In genomic region chr6:142788042-142788987, GRCm38 (mm10) we compare ENCODE assay signal across 11 mouse cellular contexts. TPM values are rescaled to one million over a fixed set of nuclear protein-coding genes. Genes with fewer than 3 reads are reported as not detected.
DNase-seq lines count a peak whose midpoint lies in the region; ATAC-seq and TF ChIP-seq lines count a peak whose summit lies in the region.
"Had no signal": no experiment of that assay in that cellular context is flagged by ENCODE, and none has a peak within 500 bp of the region (broad histone marks: within the 10 kb centered on the region; RNA-seq: fewer than 3 reads in every experiment).

No protein-coding gene starts in this region.

- no peak for ATAC-seq in heart, embryonic 15.5 days (replicated peaks; ENCODE audit: insufficient number of reproducible peaks, insufficient read depth, low FRiP score, low read depth)
- ATAC-seq in erythroid progenitor cell, adult 5-6 weeks (replicated peaks; ENCODE audit: low FRiP score, poor library complexity, severe bottlenecking) = no peak

- no peak for TF ChIP-seq POLR2A in thymus, adult 2 months (IDR thresholded peaks at IDR 0.05; ENCODE audit: control insufficient read depth, extremely low read depth, insufficient read depth, low read length, poor library complexity)

- H3K36me3 ChIP-seq in heart, embryonic 15.5 days = no peaks in the 10 kb centered on the region
- no peaks in the 10 kb centered on the region for H3K36me3 ChIP-seq in thymus, adult 2 months (ENCODE audit: control insufficient read depth, insufficient read depth, low read length)
- H3K36me3 ChIP-seq: liver, embryonic 15.5 days had no signal

- WGBS in heart, embryonic 15.5 days = 44% methylated on average over 18 of the region's 18 CpGs
- WGBS in thymus, adult 2 months = 92% methylated on average over 18 of the region's 18 CpGs

- H3K27ac ChIP-seq in heart, embryonic 15.5 days = no peak overlapping the region
- no peak overlapping the region for H3K27ac ChIP-seq in thymus, adult 2 months (ENCODE audit: control insufficient read depth, insufficient read depth, low read length)
- H3K27ac ChIP-seq: liver, embryonic 15.5 days had no signal

- TF ChIP-seq CTCF in thymus, adult 2 months (IDR thresholded peaks at IDR 0.05; ENCODE audit: borderline replicate concordance, control insufficient read depth, extremely low read depth, insufficient read depth, low read length, poor library complexity) = no peak

- H3K9ac ChIP-seq in heart, embryonic 15.5 days = no peak overlapping the region
- H3K9ac ChIP-seq: liver, embryonic 15.5 days had no signal

- H3K9me3 ChIP-seq in heart, embryonic 15.5 days (replicated peaks) = no peaks in the 10 kb centered on the region
- H3K9me3 ChIP-seq: liver, embryonic 15.5 days had no signal

- DNase-seq in heart, postnatal 25 days (ENCODE audit: low spot score) = no peak
- DNase-seq in thymus, postnatal 4 days = peak; percentile 41
- DNase-seq in thymus, adult 2 months = no peak
- DNase-seq in lung, adult 18-20 months = peak; percentile 44 to 67
- no peak for DNase-seq in spleen, adult 12 weeks (ENCODE audit: low spot score)
- no peak for DNase-seq in layer of hippocampus, adult 11-12 months (ENCODE audit: low spot score)
- DNase-seq: gastrocnemius, postnatal 14 days had no signal

- H3K27me3 ChIP-seq in heart, embryonic 15.5 days = no peaks in the 10 kb centered on the region
- no peaks in the 10 kb centered on the region for H3K27me3 ChIP-seq in thymus, adult 2 months (ENCODE audit: control insufficient read depth, insufficient read depth, low read length)
- H3K27me3 ChIP-seq: liver, embryonic 15.5 days had no signal

- H3K4me3 ChIP-seq in heart, embryonic 15.5 days = no peak overlapping the region
- no peak overlapping the region for H3K4me3 ChIP-seq in thymus, adult 2 months (ENCODE audit: control insufficient read depth, insufficient read depth, low read length)
- H3K4me3 ChIP-seq: liver, embryonic 15.5 days had no signal

- peak overlapping the region; percentile 8; the same call in 1 of the 2 replicates for H3K4me2 ChIP-seq in heart, embryonic 15.5 days
- H3K4me2 ChIP-seq: liver, embryonic 15.5 days had no signal

- intact Hi-C loops in heart, postnatal 25 days (cut with DNase I) = no loop called here

- H3K4me1 ChIP-seq in heart, embryonic 15.5 days (replicated peaks) = peaks cover 9% of the 10 kb centered on the region
- H3K4me1 ChIP-seq in thymus, adult 2 months (replicated peaks; ENCODE audit: control insufficient read depth, insufficient read depth, low read length) = peaks cover 4% of the 10 kb centered on the region
- H3K4me1 ChIP-seq: liver, embryonic 15.5 days had no signal

RNA-seq across cellular contexts. Expression of gene Sult6b2, which starts 16.0 kb away (rescaled TPM):
- polyA plus RNA-seq in heart, embryonic 15.5 days (2015; fragmentation: Nextera tagmentation; extraction: Ambion mirVana) = not detected in 2 replicates
- total RNA-seq in heart, postnatal 25 days (2021) = under 1 TPM in 1 of 2 experiments, not detected in 1; 0.23 TPM
- 0.08 TPM in 1 of 2 replicates, not detected in the other for polyA plus RNA-seq in thymus, adult 2 months (2012; rRNA removed)
- total RNA-seq in erythroid progenitor cell, adult 5-6 weeks (2015; ENCODE audit: low replicate concordance) = not detected in 2 replicates
- not detected in 2 replicates for total RNA-seq in erythroid progenitor cell, adult 5-6 weeks (2017; ENCODE audit: low replicate concordance)
- total RNA-seq: adrenal gland, adult 18-20 months; gastrocnemius, postnatal 14 days had no signal

RNA-seq across cellular contexts. Expression of gene Cmas, which starts 31.8 kb away (rescaled TPM):
- polyA plus RNA-seq in heart, embryonic 15.5 days (2015; fragmentation: Nextera tagmentation; extraction: Ambion mirVana) = 83.4 and 92.1 TPM in 2 replicates
- total RNA-seq in heart, postnatal 25 days (2021) = 10 to 100 TPM; 33.5 to 34.8 TPM
- polyA plus RNA-seq in thymus, adult 2 months (2012; rRNA removed) = 25.5 and 29.0 TPM in 2 replicates
- 226 TPM in 2 replicates for total RNA-seq in erythroid progenitor cell, adult 5-6 weeks (2015; ENCODE audit: low replicate concordance)
- total RNA-seq in erythroid progenitor cell, adult 5-6 weeks (2017; ENCODE audit: low replicate concordance) = 141 and 188 TPM in 2 replicates

Comparison
In these comparisons a context has a peak if more than half of its experiments do, and no peak if none do; other contexts are left out.
1. DNase-seq: peak in thymus, postnatal 4 days (single experiment) and lung, adult 18-20 months (2 of 2); none in heart, postnatal 25 days (single experiment), thymus, adult 2 months (single experiment), spleen, adult 12 weeks (single experiment) and layer of hippocampus, adult 11-12 months (single experiment).